Mouse (Mus musculus): ENCODE measurements around the gene Stac2.

DNA sequence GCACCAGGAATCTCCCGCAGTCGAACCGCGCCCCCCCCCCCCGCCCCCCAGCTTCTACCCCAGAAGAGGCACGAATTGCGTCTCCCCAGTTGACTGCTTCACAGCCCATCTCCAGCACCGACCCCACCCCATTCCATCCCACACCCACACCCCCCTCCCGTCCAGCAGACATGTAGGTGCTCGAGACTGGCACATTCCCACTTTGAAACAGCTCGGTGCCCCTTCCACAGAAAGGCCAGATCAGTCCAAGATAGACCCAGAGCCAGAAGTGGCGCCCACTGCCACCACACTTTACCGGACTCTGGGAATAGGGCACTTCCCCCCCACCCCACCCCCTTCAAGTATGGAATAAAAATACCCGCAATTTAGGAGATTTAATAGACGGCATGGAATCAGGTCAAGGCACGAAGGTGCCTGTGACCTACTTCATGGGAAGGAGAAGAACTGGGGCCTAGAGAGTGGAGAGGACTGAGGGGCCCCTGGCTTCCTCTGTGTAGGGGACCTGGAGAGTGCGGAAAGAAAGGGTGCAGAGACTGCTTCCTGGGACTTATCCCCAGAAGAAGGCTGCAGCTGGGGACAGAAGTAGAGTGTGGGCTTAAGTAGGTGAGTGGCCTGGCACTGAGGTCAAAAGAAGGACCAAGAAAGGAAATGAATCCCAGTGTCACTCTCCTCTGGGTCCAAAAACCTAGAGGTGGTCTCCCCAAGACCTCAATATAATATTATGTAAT lies 66.4 kb downstream of the Stac2 start:
- TF ChIP-seq CTCF (IDR thresholded peaks at IDR 0.05; ENCODE audit: low read depth, low read length) (no peak), GATA1 (IDR thresholded peaks at IDR 0.05; ENCODE audit: borderline replicate concordance, low read length) (no peak), TAL1 (conservative IDR thresholded peaks at IDR 0.05; ENCODE audit: low read depth, low read length) (no peak), GATA2 (IDR thresholded peaks at IDR 0.05; ENCODE audit: borderline replicate concordance, low read depth, low read length) (no peak)
